Mouse (Mus musculus) neural tube, embryonic 15.5 days (tissue): ENCODE results near the gene Gmcl1. TPM values are rescaled to one million over a fixed set of nuclear protein-coding genes. Genes with fewer than 3 reads are reported as not detected.

ENCODE experiments used
- ATAC-seq: fragments of 200-750 bp; cut with Nextera tagmentation; 2 replicates; pipeline ENCODE4 v1.8.0; 2017; ENCODE audit warnings: mild to moderate bottlenecking, moderate TSS enrichment, moderate library complexity; ENCODE audit not compliant: low FRiP score
- H3K27ac ChIP-seq: fragments of 300-500 bp; sonication (generic); replicated peaks from 2 replicates; pipeline ENCODE4 v1.5.1; 2015; ENCODE audit warnings: mild to moderate bottlenecking, inconsistent platforms
- H3K27me3 ChIP-seq: fragments of 300-500 bp; sonication (generic); replicated peaks from 2 replicates; pipeline ENCODE4 v1.6.1; 2015; ENCODE audit warnings: inconsistent platforms
- H3K36me3 ChIP-seq: fragments of 300-500 bp; sonication (generic); 2 replicates; pipeline ENCODE4 v1.6.1; 2015; ENCODE audit warnings: inconsistent platforms
- H3K4me1 ChIP-seq: fragments of 300-500 bp; sonication (generic); 2 replicates; pipeline ENCODE4 v1.6.1; 2015; ENCODE audit warnings: inconsistent platforms
- H3K4me2 ChIP-seq: fragments of 300-500 bp; sonication (generic); 2 replicates; pipeline ENCODE4 v1.6.1; 2015; ENCODE audit warnings: inconsistent platforms, mild to moderate bottlenecking, moderate library complexity
- H3K4me3 ChIP-seq: fragments of 300-500 bp; sonication (generic); replicated peaks from 2 replicates; pipeline ENCODE4 v1.5.1; 2015; ENCODE audit warnings: mild to moderate bottlenecking, inconsistent platforms
- H3K9ac ChIP-seq: fragments of 300-500 bp; sonication (generic); replicated peaks from 2 replicates; pipeline ENCODE4 v1.6.1; 2015; ENCODE audit warnings: mild to moderate bottlenecking, inconsistent platforms
- H3K9me3 ChIP-seq: fragments of 300-500 bp; sonication (generic); replicated peaks from 2 replicates; pipeline ENCODE4 v1.6.1; 2016; ENCODE audit warnings: inconsistent platforms
- WGBS: fragments of 180-500 bp; shearing (Covaris S2); methylation state at CpG from one replicate; pipeline ENCODE4 v1.1.7; 2015; ENCODE audit warnings: mixed read lengths; 5-methylcytosine and 5-hydroxymethylcytosine counted together
- polyA plus RNA-seq: library from polyadenylated mRNA; unstranded; fragments of >200 nt; fragmentation: Nextera tagmentation; extraction: Ambion mirVana; gene quantifications from 2 replicates; pipeline ENCODE4 v1.2.1, GENCODE M21; 2015

Gmcl1 gene
- polyA plus RNA-seq, 1 experiment from 2014 or later: 41.8 TPM

- H3K9me3 ChIP-seq: no peaks in the 10 kb centered on the region
- WGBS: 2% methylated on average over 36 of the region's 36 CpGs
- peaks cover 52% of the 10 kb centered on the region for H3K36me3 ChIP-seq
- peak within 1 kb of the TSS; percentile 83 for H3K9ac ChIP-seq
- H3K4me3 ChIP-seq: peak within 1 kb of the TSS; percentile 77
- peak within 1 kb of the TSS; percentile 57 for H3K27ac ChIP-seq
- no peaks in the 10 kb centered on the region for H3K27me3 ChIP-seq
- peaks cover 17% of the 10 kb centered on the region for H3K4me1 ChIP-seq
- H3K4me2 ChIP-seq: peak within 1 kb of the TSS; percentile 63
- peak; percentile 89 for ATAC-seq
Observed at GRCm38 (mm10) chr6:86683872-86684654, 49.1 kb downstream of the Gmcl1 start, which contains the start of gene Snrnp27. Gene Snrnp27, minus strand, starts transcription at chr6:86684522.

DNA sequence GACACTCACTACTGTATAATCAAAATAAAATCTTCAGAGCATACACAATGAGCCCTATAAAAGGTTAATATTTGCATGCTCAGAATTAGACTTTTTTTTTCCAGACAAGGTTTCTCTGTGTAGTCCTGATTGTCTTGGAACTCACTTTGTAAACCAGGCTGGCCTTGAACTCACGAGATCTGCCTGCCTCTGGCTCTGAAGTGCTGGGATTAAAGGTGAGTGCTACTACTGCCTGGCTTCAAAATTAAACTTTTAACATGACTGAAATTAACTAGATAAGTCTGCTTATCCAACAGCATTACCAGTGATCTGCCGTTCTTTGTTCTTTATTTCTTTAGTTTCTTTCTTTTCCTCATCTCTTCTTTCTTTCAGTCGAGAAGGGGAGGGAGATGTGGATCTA is 51.9 kb downstream of the Gmcl1 start:
- no peak overlapping the region for H3K9ac ChIP-seq
- ATAC-seq: no peak
- peaks cover 62% of the 10 kb centered on the region for H3K36me3 ChIP-seq
- WGBS: 95% methylated on average over 3 of the region's 3 CpGs
- H3K27me3 ChIP-seq: no peaks in the 10 kb centered on the region
- no peaks in the 10 kb centered on the region for H3K9me3 ChIP-seq
- peaks cover 17% of the 10 kb centered on the region for H3K4me1 ChIP-seq
- no peak overlapping the region for H3K4me3 ChIP-seq
- H3K27ac ChIP-seq: no peak overlapping the region
- no peak overlapping the region for H3K4me2 ChIP-seq

DNA sequence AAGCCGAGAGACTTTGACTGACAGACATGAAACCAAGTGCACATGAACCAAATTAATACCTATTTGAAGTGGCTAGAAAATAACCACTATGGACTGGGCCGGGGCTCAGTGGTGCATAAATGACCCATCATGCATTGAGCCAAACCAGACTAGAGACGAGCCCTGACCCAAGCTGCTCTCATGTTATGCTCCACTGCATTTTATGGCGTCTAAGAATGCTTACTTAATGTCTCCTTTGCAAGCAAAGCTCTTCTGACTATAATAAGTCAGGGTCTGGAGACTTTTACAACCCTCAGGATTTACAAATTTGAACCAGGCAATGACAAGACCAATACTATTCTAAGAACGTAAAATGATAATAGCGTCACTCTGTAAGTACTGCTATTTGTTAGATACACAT is 54.8 kb downstream of the Gmcl1 start:
- Histone ChIP-seq H3K4me2 (no peak overlapping the region), H3K27ac (no peak overlapping the region), H3K36me3 (peaks cover 86% of the 10 kb centered on the region), H3K9ac (no peak overlapping the region), H3K27me3 (no peaks in the 10 kb centered on the region), H3K9me3 (no peaks in the 10 kb centered on the region), H3K4me1 (peaks cover 5% of the 10 kb centered on the region), H3K4me3 (no peak overlapping the region)
- ATAC-seq: no peak
- 36% methylated on average over 6 of the region's 6 CpGs for WGBS

GRCm38 (mm10) chr6:86670873-86671272 is 62.3 kb downstream of the Gmcl1 start:
- no peak overlapping the region for H3K4me3 ChIP-seq
- 12% methylated on average over 2 of the region's 2 CpGs for WGBS
- H3K27ac ChIP-seq: peak overlapping the region; percentile 66
- H3K36me3 ChIP-seq: peaks cover 45% of the 10 kb centered on the region
- no peak overlapping the region for H3K9ac ChIP-seq
- ATAC-seq: no peak
- no peaks in the 10 kb centered on the region for H3K9me3 ChIP-seq
- peaks cover 29% of the 10 kb centered on the region for H3K4me1 ChIP-seq
- no peaks in the 10 kb centered on the region for H3K27me3 ChIP-seq
- H3K4me2 ChIP-seq: no peak overlapping the region

GRCm38 (mm10) chr6:86669240-86669727 is 63.9 kb downstream of the Gmcl1 start:
- H3K4me1 ChIP-seq: peaks cover 32% of the 10 kb centered on the region
- H3K4me3 ChIP-seq: peak overlapping the region; percentile 90
- peak; percentile 100 for ATAC-seq
- WGBS: 0% methylated on average over 29 of the region's 37 CpGs
- H3K27ac ChIP-seq: peak overlapping the region; percentile 66
- peaks cover 37% of the 10 kb centered on the region for H3K36me3 ChIP-seq
- H3K9ac ChIP-seq: peak overlapping the region; percentile 40; the same call in 1 of the 2 replicates
- H3K9me3 ChIP-seq: no peaks in the 10 kb centered on the region
- no peaks in the 10 kb centered on the region for H3K27me3 ChIP-seq
- peak overlapping the region; percentile 85 for H3K4me2 ChIP-seq

GRCm38 (mm10) chr6:86668580-86669239 is 64.5 kb downstream of the Gmcl1 start, which contains the start of gene Mxd1:
Gene Mxd1, minus strand, starts transcription at chr6:86669161.
- Histone ChIP-seq H3K36me3 (peaks cover 35% of the 10 kb centered on the region), H3K9ac (peak within 1 kb of the TSS; percentile 86), H3K4me1 (peaks cover 32% of the 10 kb centered on the region), H3K9me3 (no peaks in the 10 kb centered on the region), H3K4me2 (peak within 1 kb of the TSS; percentile 85), H3K4me3 (peak within 1 kb of the TSS; percentile 90), H3K27me3 (no peaks in the 10 kb centered on the region), H3K27ac (peak within 1 kb of the TSS; percentile 72)
- 1% methylated on average over 57 of the region's 76 CpGs for WGBS
- no peak for ATAC-seq

- no peak overlapping the region for H3K27ac ChIP-seq
- 93% methylated on average over 10 of the region's 10 CpGs for WGBS
- no peak overlapping the region for H3K9ac ChIP-seq
- H3K27me3 ChIP-seq: no peaks in the 10 kb centered on the region
- H3K4me1 ChIP-seq: peaks cover 32% of the 10 kb centered on the region
- ATAC-seq: no peak
- H3K4me2 ChIP-seq: peak overlapping the region; percentile 85
- H3K36me3 ChIP-seq: peaks cover 34% of the 10 kb centered on the region
- H3K4me3 ChIP-seq: no peak overlapping the region
- H3K9me3 ChIP-seq: no peaks in the 10 kb centered on the region
Observed at GRCm38 (mm10) chr6:86667061-86667460, 66.1 kb downstream of the Gmcl1 start.

GRCm38 (mm10) chr6:86665560-86666307 is 67.4 kb downstream of the Gmcl1 start:
- Histone ChIP-seq H3K4me2 (no peak overlapping the region), H3K9me3 (no peaks in the 10 kb centered on the region), H3K4me1 (peaks cover 32% of the 10 kb centered on the region), H3K9ac (no peak overlapping the region), H3K27ac (no peak overlapping the region), H3K27me3 (no peaks in the 10 kb centered on the region), H3K36me3 (peaks cover 41% of the 10 kb centered on the region), H3K4me3 (no peak overlapping the region)
- no peak for ATAC-seq
- WGBS: 85% methylated on average over 17 of the region's 17 CpGs

- 79% methylated on average over 5 of the region's 5 CpGs for WGBS
- no peak overlapping the region for H3K4me3 ChIP-seq
- H3K9ac ChIP-seq: no peak overlapping the region
- ATAC-seq: no peak
- H3K27ac ChIP-seq: no peak overlapping the region
- H3K36me3 ChIP-seq: peaks cover 47% of the 10 kb centered on the region
- H3K4me2 ChIP-seq: no peak overlapping the region
- peaks cover 32% of the 10 kb centered on the region for H3K4me1 ChIP-seq
- no peaks in the 10 kb centered on the region for H3K27me3 ChIP-seq
- H3K9me3 ChIP-seq: no peaks in the 10 kb centered on the region
Observed at GRCm38 (mm10) chr6:86665076-86665475, 68.1 kb downstream of the Gmcl1 start.

DNA sequence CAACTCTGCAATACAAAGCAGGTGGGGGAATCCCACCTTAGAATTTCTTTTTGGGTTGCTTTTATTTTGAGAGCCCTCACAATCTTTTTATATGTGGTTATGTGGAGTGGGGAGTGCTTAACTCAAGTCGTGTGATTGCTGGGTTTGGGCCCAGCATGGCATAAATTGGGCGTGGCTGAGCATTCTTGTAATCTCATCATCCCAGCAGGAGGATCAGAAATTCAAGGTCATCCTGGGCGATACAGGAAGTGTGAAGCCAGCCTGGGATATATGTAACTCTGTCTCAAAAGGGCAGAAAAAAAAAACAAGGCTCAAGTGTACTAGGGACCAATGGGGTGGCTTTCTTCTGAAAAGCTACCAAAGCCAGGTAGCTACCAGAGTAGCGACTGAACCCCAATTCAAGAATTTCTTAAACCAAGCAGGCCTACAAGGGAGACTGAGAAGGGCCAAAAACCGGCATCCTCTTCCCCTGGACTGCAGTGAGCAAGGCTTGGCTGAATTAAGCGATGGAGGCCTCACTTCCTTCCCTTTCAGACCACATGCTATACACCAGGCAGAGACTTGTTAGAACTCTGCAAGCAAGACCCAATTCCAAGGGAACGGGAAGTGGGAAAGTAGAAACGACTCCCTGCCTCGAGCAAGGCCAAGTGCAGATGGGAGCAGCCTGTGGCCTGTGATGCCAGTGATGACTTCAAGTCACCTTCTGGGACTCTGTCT is 72.9 kb downstream of the Gmcl1 start:
- H3K4me1 ChIP-seq: no peaks in the 10 kb centered on the region
- H3K27me3 ChIP-seq: no peaks in the 10 kb centered on the region
- H3K4me3 ChIP-seq: no peak overlapping the region
- no peak overlapping the region for H3K9ac ChIP-seq
- no peaks in the 10 kb centered on the region for H3K9me3 ChIP-seq
- no peak overlapping the region for H3K4me2 ChIP-seq
- no peak for ATAC-seq
- WGBS: 82% methylated on average over 9 of the region's 9 CpGs
- no peak overlapping the region for H3K27ac ChIP-seq
- peaks cover 77% of the 10 kb centered on the region for H3K36me3 ChIP-seq

DNA sequence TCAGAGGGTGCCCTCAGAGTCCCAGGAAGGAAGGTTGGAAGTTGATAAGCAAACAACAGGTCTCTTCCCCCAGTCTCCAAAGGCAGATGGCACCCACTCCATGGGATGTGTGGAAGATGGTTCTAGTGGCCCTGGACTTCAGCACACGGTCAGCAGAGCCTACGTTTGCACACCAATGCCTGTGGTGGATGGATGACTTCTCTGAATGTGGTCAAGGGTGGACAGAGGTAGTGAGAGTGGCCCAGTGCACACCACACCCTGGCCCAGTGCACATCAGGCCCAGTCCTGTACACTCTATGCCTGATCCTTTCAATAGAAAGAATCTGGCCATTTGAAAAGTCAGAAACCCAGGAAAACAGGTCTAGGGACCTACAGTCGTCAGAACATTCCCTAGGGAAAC is 74.7 kb downstream of the Gmcl1 start:
- Histone ChIP-seq H3K4me3 (no peak overlapping the region), H3K9ac (no peak overlapping the region), H3K4me1 (no peaks in the 10 kb centered on the region), H3K4me2 (no peak overlapping the region), H3K36me3 (peaks cover 80% of the 10 kb centered on the region), H3K27ac (no peak overlapping the region), H3K9me3 (no peaks in the 10 kb centered on the region), H3K27me3 (no peaks in the 10 kb centered on the region)
- WGBS: 93% methylated on average over 3 of the region's 3 CpGs
- ATAC-seq: no peak
